Mouse (Mus musculus) frontal cortex, adult 2 months (tissue): ENCODE results near the gene Fut11. TPM values are rescaled to one million over a fixed set of nuclear protein-coding genes. Genes with fewer than 3 reads are reported as not detected.

Source experiments
- DNase-seq, 2 experiments: peaks; one replicate each; pipeline ENCODE4 v3.0.0; 2022; ENCODE audit warnings: low spot score in 1 of 2; ENCODE audit errors: extremely low spot score in 1 of 2
- polyA plus RNA-seq: library from polyadenylated mRNA; depleted of rRNA; stranded (reverse); fragments of >200 nt; gene quantifications from 2 replicates; pipeline ENCODE4 v1.2.3, GENCODE M21; 2012

Fut11 gene
- polyA plus RNA-seq, 1 experiment: 15.3 TPM

GRCm38 (mm10) chr14:20708239-20708638, 13.5 kb downstream of the Fut11 start:
- DNase-seq: no peak

GRCm38 (mm10) chr14:20713832-20714231, 19.1 kb downstream of the Fut11 start:
- DNase-seq: no peak

GRCm38 (mm10) chr14:20718443-20718842, 23.7 kb downstream of the Fut11 start:
- no peak for DNase-seq

- DNase-seq: no peak
Observed at GRCm38 (mm10) chr14:20719767-20720166, 25.0 kb downstream of the Fut11 start.

GRCm38 (mm10) chr14:20721371-20721770, 26.6 kb downstream of the Fut11 start:
- no peak for DNase-seq

GRCm38 (mm10) chr14:20723006-20723405, 28.2 kb downstream of the Fut11 start:
- no peak for DNase-seq

GRCm38 (mm10) chr14:20724043-20724442, 29.3 kb downstream of the Fut11 start:
- peak; percentile 56 to 86 for DNase-seq

- no peak for DNase-seq
Observed at GRCm38 (mm10) chr14:20725660-20726339, 31.0 kb downstream of the Fut11 start.

- DNase-seq: no peak
Observed at GRCm38 (mm10) chr14:20729871-20730270, 35.1 kb downstream of the Fut11 start.

- no peak for DNase-seq
Observed at GRCm38 (mm10) chr14:20730853-20731602, 36.3 kb downstream of the Fut11 start.

- DNase-seq: no peak
Observed at GRCm38 (mm10) chr14:20733041-20733951, 38.5 kb downstream of the Fut11 start.

GRCm38 (mm10) chr14:20733952-20734774, 39.4 kb downstream of the Fut11 start, which contains the start of gene Ndst2:
TSS of gene Ndst2 (minus strand) at chr14:20734562.
- peak in 1 of 2 experiments; percentile 84 for DNase-seq

GRCm38 (mm10) chr14:20735052-20735451, 40.3 kb downstream of the Fut11 start:
- no peak for DNase-seq

- DNase-seq: no peak
Observed at GRCm38 (mm10) chr14:20735892-20736390, 41.2 kb downstream of the Fut11 start.

- peak in 1 of 2 experiments; percentile 64 for DNase-seq
Observed at GRCm38 (mm10) chr14:20737306-20737705, 42.5 kb downstream of the Fut11 start.

- no peak for DNase-seq
Observed at GRCm38 (mm10) chr14:20738511-20738910, 43.7 kb downstream of the Fut11 start.

- no peak for DNase-seq
Observed at GRCm38 (mm10) chr14:20741301-20741700, 46.5 kb downstream of the Fut11 start.

GRCm38 (mm10) chr14:20743614-20744013, 48.8 kb downstream of the Fut11 start:
- no peak for DNase-seq

GRCm38 (mm10) chr14:20746935-20747334, 52.2 kb downstream of the Fut11 start:
- DNase-seq: no peak

- no peak for DNase-seq
Observed at GRCm38 (mm10) chr14:20748388-20748787, 53.6 kb downstream of the Fut11 start.
